Mouse (Mus musculus) neural tube, embryonic 11.5 days (tissue): ENCODE measurements around the gene Rab40c. TPM values are rescaled to one million over a fixed set of nuclear protein-coding genes. Genes with fewer than 3 reads are reported as not detected.

Source experiments
- ATAC-seq: fragments of 200-750 bp; cut with Nextera tagmentation; 2 replicates; pipeline ENCODE4 v1.8.0; 2017; ENCODE audit warnings: moderate number of reproducible peaks, mild to moderate bottlenecking, moderate TSS enrichment, moderate library complexity; ENCODE audit not compliant: insufficient read depth, low FRiP score, low TSS enrichment
- DNase-seq: peaks from one replicate; pipeline ENCODE4 v3.0.0-alpha.2; 2015; ENCODE audit warnings: low spot score
- H3K27ac ChIP-seq: fragments of 300-500 bp; sonication (generic); 2 replicates; pipeline ENCODE4 v1.5.1; 2014; ENCODE audit warnings: low read depth, mild to moderate bottlenecking, low read length
- H3K27me3 ChIP-seq: fragments of 300-500 bp; sonication (generic); 2 replicates; pipeline ENCODE4 v1.6.1; 2014; ENCODE audit warnings: mild to moderate bottlenecking, low read length, mixed read lengths; ENCODE audit not compliant: control insufficient read depth, insufficient read depth
- H3K36me3 ChIP-seq: fragments of 300-500 bp; sonication (generic); 2 replicates; pipeline ENCODE4 v1.6.1; 2014; ENCODE audit warnings: mild to moderate bottlenecking, low read length, moderate library complexity, mixed read lengths; ENCODE audit not compliant: control insufficient read depth, insufficient read depth
- H3K4me1 ChIP-seq: fragments of 300-500 bp; sonication (generic); 2 replicates; pipeline ENCODE4 v1.6.1; 2014; ENCODE audit warnings: low read length, mixed read lengths; ENCODE audit not compliant: control insufficient read depth, insufficient read depth
- H3K4me2 ChIP-seq: fragments of 300-500 bp; sonication (generic); 2 replicates; pipeline ENCODE4 v1.6.1; 2014; ENCODE audit warnings: low read depth, mild to moderate bottlenecking, moderate library complexity
- H3K4me3 ChIP-seq: fragments of 300-500 bp; sonication (generic); 2 replicates; pipeline ENCODE4 v1.5.1; 2014; ENCODE audit warnings: low read depth, low read length
- H3K9ac ChIP-seq: fragments of 300-500 bp; sonication (generic); 2 replicates; pipeline ENCODE4 v1.6.1; 2014; ENCODE audit warnings: mild to moderate bottlenecking, low read length
- H3K9me3 ChIP-seq: fragments of 300-500 bp; sonication (generic); 2 replicates; pipeline ENCODE4 v1.6.1; 2016; ENCODE audit warnings: low read length; ENCODE audit not compliant: control insufficient read depth
- WGBS: fragments of 180-500 bp; shearing (Covaris S2); extraction: QIAGEN DNeasy Blood & Tissue Kit; methylation state at CpG from one replicate; pipeline ENCODE4 v1.1.7; 2014; 5-methylcytosine and 5-hydroxymethylcytosine counted together
- polyA plus RNA-seq: library from polyadenylated mRNA; unstranded; fragments of >200 nt; fragmentation: Nextera tagmentation; extraction: Ambion mirVana; gene quantifications from 2 replicates; pipeline ENCODE4 v1.2.1, GENCODE M21; 2014

Rab40c gene
- polyA plus RNA-seq, 1 experiment from 2014 or later, result 25.9 TPM

- DNase-seq (no peak), ATAC-seq (no peak)
- no peak within 1 kb of the TSS for H3K4me3 ChIP-seq
- 93% methylated on average over 22 of the region's 22 CpGs for WGBS
- H3K27ac ChIP-seq, result no peak within 1 kb of the TSS
- H3K27me3 ChIP-seq, result no peaks in the 10 kb centered on the region
- H3K9me3 ChIP-seq, result no peaks in the 10 kb centered on the region
- no peak within 1 kb of the TSS for H3K4me2 ChIP-seq
- peaks cover 28% of the 10 kb centered on the region for H3K4me1 ChIP-seq
- peaks cover 23% of the 10 kb centered on the region for H3K36me3 ChIP-seq
- H3K9ac ChIP-seq, result no peak within 1 kb of the TSS
Measured at GRCm38 (mm10) chr17:25841117-25841880, 78.2 kb downstream of the Rab40c start, which contains the start of gene Gm20683. TSS of gene Gm20683 (minus strand) at chr17:25841763.

- no peak overlapping the region for H3K4me3 ChIP-seq
- H3K27me3 ChIP-seq, result no peaks in the 10 kb centered on the region
- 98% methylated on average over 6 of the region's 6 CpGs for WGBS
- H3K9ac ChIP-seq, result no peak overlapping the region
- DNase-seq, result no peak
- H3K4me1 ChIP-seq, result peaks cover 30% of the 10 kb centered on the region
- no peaks in the 10 kb centered on the region for H3K9me3 ChIP-seq
- H3K4me2 ChIP-seq, result no peak overlapping the region
- H3K27ac ChIP-seq, result no peak overlapping the region
- H3K36me3 ChIP-seq, result peaks cover 23% of the 10 kb centered on the region
- ATAC-seq, result no peak
Measured at GRCm38 (mm10) chr17:25840519-25840918, 79.0 kb downstream of the Rab40c start.

GRCm38 (mm10) chr17:25839455-25840235 lies 79.9 kb downstream of the Rab40c start:
- Histone ChIP-seq H3K9ac (no peak overlapping the region), H3K9me3 (no peaks in the 10 kb centered on the region), H3K4me1 (peaks cover 36% of the 10 kb centered on the region), H3K27me3 (no peaks in the 10 kb centered on the region), H3K4me2 (no peak overlapping the region), H3K27ac (no peak overlapping the region), H3K4me3 (no peak overlapping the region), H3K36me3 (peaks cover 27% of the 10 kb centered on the region)
- ATAC-seq, result no peak
- DNase-seq, result no peak
- 87% methylated on average over 14 of the region's 14 CpGs for WGBS

GRCm38 (mm10) chr17:25838904-25839303 lies 80.6 kb downstream of the Rab40c start:
- H3K4me1 ChIP-seq, result peaks cover 44% of the 10 kb centered on the region
- H3K4me2 ChIP-seq, result no peak overlapping the region
- H3K27ac ChIP-seq, result no peak overlapping the region
- no peaks in the 10 kb centered on the region for H3K9me3 ChIP-seq
- no peaks in the 10 kb centered on the region for H3K27me3 ChIP-seq
- H3K9ac ChIP-seq, result no peak overlapping the region
- no peak for DNase-seq
- 86% methylated on average over 4 of the region's 4 CpGs for WGBS
- H3K36me3 ChIP-seq, result peaks cover 27% of the 10 kb centered on the region
- H3K4me3 ChIP-seq, result no peak overlapping the region
- no peak for ATAC-seq

GRCm38 (mm10) chr17:25837533-25837932 lies 82.0 kb downstream of the Rab40c start:
- Histone ChIP-seq H3K36me3 (peaks cover 27% of the 10 kb centered on the region), H3K4me1 (peaks cover 41% of the 10 kb centered on the region), H3K27ac (peak overlapping the region; percentile 67), H3K4me3 (no peak overlapping the region), H3K9ac (peak overlapping the region; percentile 68; the same call in 1 of the 2 replicates), H3K27me3 (no peaks in the 10 kb centered on the region), H3K4me2 (peak overlapping the region; percentile 68; the same call in 1 of the 2 replicates), H3K9me3 (no peaks in the 10 kb centered on the region)
- WGBS, result 49% methylated on average over 3 of the region's 3 CpGs
- ATAC-seq (no peak), DNase-seq (peak; percentile 31)

GRCm38 (mm10) chr17:25837076-25837410 lies 82.5 kb downstream of the Rab40c start, which contains the start of gene Rhbdl1:
TSS of gene Rhbdl1 (minus strand) at chr17:25837295.
- H3K4me2 ChIP-seq, result peak within 1 kb of the TSS; percentile 68
- no peaks in the 10 kb centered on the region for H3K9me3 ChIP-seq
- H3K9ac ChIP-seq, result peak within 1 kb of the TSS; percentile 68
- no peak for ATAC-seq
- H3K4me3 ChIP-seq, result peak within 1 kb of the TSS; percentile 29
- H3K4me1 ChIP-seq, result peaks cover 44% of the 10 kb centered on the region
- no peaks in the 10 kb centered on the region for H3K27me3 ChIP-seq
- DNase-seq, result peak; percentile 76
- peaks cover 27% of the 10 kb centered on the region for H3K36me3 ChIP-seq
- WGBS, result 2% methylated on average over 29 of the region's 29 CpGs
- H3K27ac ChIP-seq, result peak within 1 kb of the TSS; percentile 67

- ATAC-seq (no peak), DNase-seq (no peak)
- peak overlapping the region; percentile 29 for H3K4me3 ChIP-seq
- H3K36me3 ChIP-seq, result peaks cover 27% of the 10 kb centered on the region
- peak overlapping the region; percentile 68 for H3K4me2 ChIP-seq
- H3K27ac ChIP-seq, result peak overlapping the region; percentile 67
- H3K27me3 ChIP-seq, result no peaks in the 10 kb centered on the region
- no peaks in the 10 kb centered on the region for H3K9me3 ChIP-seq
- peaks cover 49% of the 10 kb centered on the region for H3K4me1 ChIP-seq
- H3K9ac ChIP-seq, result peak overlapping the region; percentile 68
- WGBS, result 27% methylated on average over 21 of the region's 23 CpGs
Measured at GRCm38 (mm10) chr17:25836397-25837075, 83.0 kb downstream of the Rab40c start.

- Histone ChIP-seq H3K9me3 (no peaks in the 10 kb centered on the region), H3K4me3 (no peak overlapping the region), H3K4me1 (peaks cover 56% of the 10 kb centered on the region), H3K27ac (no peak overlapping the region), H3K27me3 (no peaks in the 10 kb centered on the region), H3K9ac (no peak overlapping the region), H3K4me2 (peak overlapping the region; percentile 68), H3K36me3 (peaks cover 28% of the 10 kb centered on the region)
- ATAC-seq (no peak), DNase-seq (no peak)
- WGBS, result 94% methylated on average over 16 of the region's 16 CpGs
Measured at GRCm38 (mm10) chr17:25835816-25836215, 83.7 kb downstream of the Rab40c start.
